Mouse (Mus musculus): ENCODE measurements at regions not wholly inside any gene's neighbourhood (a gene's known extent, or its start where the extent isn't known, plus 50 kb on each side); places are given as distances from the start of the nearest gene placed in this dataset.

- TF ChIP-seq ZNF384 (IDR thresholded peaks at IDR 0.05; ENCODE audit: low read depth, low read length) (no peak), CHD2 (IDR thresholded peaks at IDR 0.05; ENCODE audit: low read depth, low read length) (no peak), MAFK (IDR thresholded peaks at IDR 0.05; ENCODE audit: insufficient read depth, low read depth, low read length) (no peak), HCFC1 (IDR thresholded peaks at IDR 0.05; ENCODE audit: borderline replicate concordance, insufficient read depth, low read length) (no peak)
Measured at GRCm38 (mm10) chr9:61021810-61022209, 227.5 kb downstream of the Uaca start.

All from ES-E14 (cell line).